Mouse (Mus musculus) cerebellum, adult 2 months (tissue): Measurements from ENCODE around the gene Arhgef12.

Source experiments
- CTCF ChIP-seq: fragments of 200-500 bp; IDR thresholded peaks from 2 replicates; pipeline ENCODE4 v1.5.1; 2011; ENCODE audit warnings: low read depth, mild to moderate bottlenecking, control low read depth, low read length, moderate library complexity, borderline replicate concordance; ENCODE audit not compliant: insufficient read depth
- POLR2A ChIP-seq: fragments of 200-500 bp; IDR thresholded peaks from 2 replicates; pipeline ENCODE4 v1.6.1; 2011; ENCODE audit warnings: low read length, control low read depth, borderline replicate concordance; ENCODE audit not compliant: insufficient read depth

GRCm38 (mm10) chr9:43131940-43132339 lies 24.9 kb upstream of the Arhgef12 start:
- TF ChIP-seq POLR2A (no peak), CTCF (no peak)
